Comparison of ENCODE assay signal across 11 mouse cellular contexts in the genomic region with DNA sequence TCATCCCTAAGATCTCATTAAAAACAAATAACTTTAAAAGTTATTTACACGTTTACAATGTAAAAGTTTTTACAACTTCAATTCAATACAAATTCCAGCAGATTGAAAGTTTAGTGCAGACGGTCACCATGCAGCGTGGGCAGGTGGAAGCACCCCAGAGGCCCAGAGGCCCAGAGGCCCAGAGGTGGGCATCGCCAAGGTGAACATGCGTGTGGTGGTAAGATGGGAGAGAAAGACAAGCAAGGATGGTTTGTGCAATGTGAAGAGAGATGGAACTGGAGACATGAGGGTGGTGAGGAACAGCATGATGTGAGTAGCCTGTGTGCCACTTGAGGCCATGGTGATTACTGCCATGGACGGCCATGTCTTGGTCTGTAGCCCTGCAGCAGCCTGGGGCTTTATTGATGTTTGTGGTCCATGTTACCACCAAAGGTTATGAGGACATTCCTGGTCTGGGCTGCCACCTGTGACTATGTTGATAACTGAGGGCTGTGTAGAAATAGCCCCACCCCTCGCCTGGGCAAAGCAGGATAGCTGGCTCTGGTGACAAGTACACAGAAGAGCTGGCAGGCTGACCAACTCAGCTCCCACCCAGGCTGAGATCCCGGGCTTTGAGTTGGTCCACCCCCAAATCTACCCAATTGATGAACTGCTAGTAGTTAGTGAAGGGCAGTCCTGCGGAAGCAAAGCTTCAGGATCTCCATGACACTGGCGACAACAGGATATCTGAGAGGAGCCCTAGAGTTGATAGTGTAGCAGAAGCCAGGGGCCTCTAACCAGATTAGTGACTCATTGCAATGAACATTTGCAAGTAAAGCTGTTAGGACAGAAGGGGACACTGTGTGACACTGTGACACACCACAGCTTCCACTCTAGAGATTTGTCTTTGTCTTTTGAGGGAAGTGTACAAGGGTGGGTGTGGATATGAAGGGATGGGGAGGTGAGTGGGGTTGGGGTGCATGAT. TPM values are rescaled to one million over a fixed set of nuclear protein-coding genes. Genes with fewer than 3 reads are reported as not detected.
DNase-seq lines count a peak whose midpoint lies in the region; ATAC-seq and TF ChIP-seq lines count a peak whose summit lies in the region.
"Had no signal": no experiment of that assay in that cellular context is flagged by ENCODE, and none has a peak within 500 bp of the region (broad histone marks: within the 10 kb centered on the region; RNA-seq: fewer than 3 reads in every experiment).

No protein-coding gene starts in this region.

- no peak for TF ChIP-seq POLR2A in spleen, adult 2 months (IDR thresholded peaks at IDR 0.05; ENCODE audit: low read depth, low read length)

- no peaks in the 10 kb centered on the region for H3K9me3 ChIP-seq in limb, embryonic 11.5 days (ENCODE audit: control insufficient read depth, low read length)
- no peaks in the 10 kb centered on the region for H3K9me3 ChIP-seq in limb, embryonic 10.5 days (replicated peaks)
- H3K9me3 ChIP-seq in intestine, embryonic 14.5 days (ENCODE audit: control insufficient read depth, low read length) = no peaks in the 10 kb centered on the region
- H3K9me3 ChIP-seq: midbrain, embryonic 12.5 days had no signal

- H3K36me3 ChIP-seq in limb, embryonic 11.5 days (ENCODE audit: control insufficient read depth, insufficient read depth, low read length) = no peaks in the 10 kb centered on the region
- peaks cover 20% of the 10 kb centered on the region for H3K36me3 ChIP-seq in limb, embryonic 10.5 days
- 0 out of 2 replicates have a peak, but pooled peaks cover 4% of the 10 kb centered on the region for H3K36me3 ChIP-seq in intestine, embryonic 14.5 days (ENCODE audit: control insufficient read depth, insufficient read depth, low read length)
- H3K36me3 ChIP-seq in spleen, adult 2 months (ENCODE audit: control insufficient read depth, insufficient read depth, low read length) = no peaks in the 10 kb centered on the region; the same call in 1 of the 2 replicates
- H3K36me3 ChIP-seq: midbrain, embryonic 12.5 days had no signal

- H3K27ac ChIP-seq in limb, embryonic 11.5 days (replicated peaks; ENCODE audit: low read depth, low read length) = no peak overlapping the region
- H3K27ac ChIP-seq in limb, embryonic 10.5 days = no peak overlapping the region
- H3K27ac ChIP-seq in intestine, embryonic 14.5 days (ENCODE audit: low read depth) = no peak overlapping the region
- H3K27ac ChIP-seq in spleen, adult 2 months (ENCODE audit: insufficient read depth, low read length) = peak overlapping the region; percentile 20; the same call in 1 of the 2 replicates
- H3K27ac ChIP-seq: midbrain, embryonic 12.5 days had no signal

- no peak overlapping the region for H3K4me2 ChIP-seq in limb, embryonic 11.5 days (ENCODE audit: low read depth, severe bottlenecking)
- no peak overlapping the region for H3K4me2 ChIP-seq in intestine, embryonic 14.5 days (ENCODE audit: low read length)
- H3K4me2 ChIP-seq: midbrain, embryonic 12.5 days had no signal

- H3K27me3 ChIP-seq in limb, embryonic 11.5 days (ENCODE audit: control insufficient read depth, insufficient read depth, low read length) = no peaks in the 10 kb centered on the region
- no peaks in the 10 kb centered on the region for H3K27me3 ChIP-seq in limb, embryonic 10.5 days (ENCODE audit: low read depth, poor library complexity, severe bottlenecking)
- no peaks in the 10 kb centered on the region for H3K27me3 ChIP-seq in intestine, embryonic 14.5 days (replicated peaks; ENCODE audit: control insufficient read depth, insufficient read depth, low read length)
- H3K27me3 ChIP-seq in spleen, adult 2 months (ENCODE audit: control insufficient read depth, insufficient read depth, low read length) = no peaks in the 10 kb centered on the region
- H3K27me3 ChIP-seq: midbrain, embryonic 12.5 days had no signal

- no peak overlapping the region for H3K9ac ChIP-seq in limb, embryonic 11.5 days (ENCODE audit: low read length)
- H3K9ac ChIP-seq in intestine, embryonic 14.5 days (ENCODE audit: low read length) = no peak overlapping the region
- H3K9ac ChIP-seq: midbrain, embryonic 12.5 days had no signal

- WGBS in limb, embryonic 11.5 days = 86% methylated on average over 10 of the region's 10 CpGs
- WGBS in limb, embryonic 10.5 days = 92% methylated on average over 10 of the region's 10 CpGs
- WGBS in intestine, embryonic 14.5 days = 93% methylated on average over 10 of the region's 10 CpGs
- WGBS in spleen, adult 2 months = 88% methylated on average over 10 of the region's 10 CpGs

- 0 out of 2 replicates have a peak, but pooled peaks have one; percentile 51 for ATAC-seq in limb, embryonic 11.5 days (ENCODE audit: insufficient number of reproducible peaks, low FRiP score, low TSS enrichment, low read depth)
- ATAC-seq in common myeloid progenitor, adult 5-6 weeks (replicated peaks; ENCODE audit: low read depth, poor library complexity, severe bottlenecking) = peak; percentile 74
- ATAC-seq in intestine, embryonic 14.5 days (replicated peaks; ENCODE audit: low FRiP score, low TSS enrichment, low read depth) = 0 out of 2 replicates have a peak, but pooled peaks have one; percentile 23

- DNase-seq in limb, embryonic 11.5 days (ENCODE audit: low spot score) = no peak
- DNase-seq in limb, embryonic 10.5 days (ENCODE audit: low spot score) = no peak
- no peak for DNase-seq in intestine, embryonic 14.5 days (ENCODE audit: low spot score)
- no peak for DNase-seq in spleen, adult 2 months (ENCODE audit: low read depth in 1 of 2, low spot score in 2 of 2)
- no peak for DNase-seq in urinary bladder, postnatal 14 days (ENCODE audit: low spot score)
- no peak for DNase-seq in right cerebral cortex, adult 2 months (ENCODE audit: low spot score in 2 of 2)
- no peak for DNase-seq in embryo, embryonic 10 days (ENCODE audit: low spot score)
- DNase-seq: cerebellum, adult 18-20 months; thymus, postnatal 36 days had no signal

- no peaks in the 10 kb centered on the region for H3K4me1 ChIP-seq in limb, embryonic 11.5 days (ENCODE audit: control insufficient read depth, insufficient read depth, low read length)
- H3K4me1 ChIP-seq in limb, embryonic 10.5 days = peaks cover 15% of the 10 kb centered on the region
- no peaks in the 10 kb centered on the region for H3K4me1 ChIP-seq in intestine, embryonic 14.5 days (replicated peaks; ENCODE audit: control insufficient read depth, insufficient read depth, low read length)
- H3K4me1 ChIP-seq in spleen, adult 2 months (ENCODE audit: control insufficient read depth, insufficient read depth, insufficient read length) = no peaks in the 10 kb centered on the region

- no peak overlapping the region for H3K4me3 ChIP-seq in limb, embryonic 11.5 days (ENCODE audit: low read depth, low read length)
- H3K4me3 ChIP-seq in limb, embryonic 10.5 days = no peak overlapping the region
- H3K4me3 ChIP-seq in intestine, embryonic 14.5 days (ENCODE audit: low read depth, low read length) = no peak overlapping the region
- no peak overlapping the region for H3K4me3 ChIP-seq in spleen, adult 2 months (ENCODE audit: extremely low read depth, insufficient read depth, insufficient read length)
- H3K4me3 ChIP-seq: midbrain, embryonic 12.5 days had no signal

- no peak for TF ChIP-seq CTCF in spleen, adult 2 months (IDR thresholded peaks at IDR 0.05; ENCODE audit: extremely low read depth, insufficient read depth, insufficient read length, insufficient replicate concordance)

RNA-seq across cellular contexts. Expression of a gene that starts 45.3 kb away (rescaled TPM):
- 65.8 and 66.0 TPM in 2 replicates for polyA plus RNA-seq in limb, embryonic 11.5 days (2014; fragmentation: Nextera tagmentation; extraction: Ambion mirVana)
- polyA plus RNA-seq in limb, embryonic 10.5 days (2016; fragmentation: Nextera tagmentation; extraction: Ambion mirVana) = 58.5 and 61.6 TPM in 2 replicates
- total RNA-seq in common myeloid progenitor, adult 5-6 weeks (2017) = 62.2 and 66.7 TPM in 2 replicates
- 46.4 and 48.7 TPM in 2 replicates for polyA plus RNA-seq in intestine, embryonic 14.5 days (2014; fragmentation: Nextera tagmentation; extraction: Ambion mirVana)
- polyA plus RNA-seq in spleen, adult 2 months (2012; rRNA removed) = 11.8 and 17.0 TPM in 2 replicates

Comparison
In these comparisons a context has a peak if more than half of its experiments do, and no peak if none do; other contexts are left out.
1. ATAC-seq: peak in every context shown above with its lines; median percentile 74 in common myeloid progenitor, adult 5-6 weeks; 51 in limb, embryonic 11.5 days; 23 in intestine, embryonic 14.5 days.